Mouse (Mus musculus) hindbrain, embryonic 14.5 days (tissue): ENCODE data around the gene Rnase12. TPM values are rescaled to one million over a fixed set of nuclear protein-coding genes. Genes with fewer than 3 reads are reported as not detected.
"Not testable (repeated sequence)": the region's sequence is repeated elsewhere in the genome, so short reads cannot be mapped to it uniquely, and the experiment has no call there.

ENCODE experiments used
- ATAC-seq: fragments of 200-750 bp; cut with Nextera tagmentation; 2 replicates; pipeline ENCODE4 v1.8.0; 2017; ENCODE audit warnings: moderate number of reproducible peaks, mild to moderate bottlenecking, moderate TSS enrichment, moderate library complexity; ENCODE audit not compliant: low FRiP score
- DNase-seq: peaks from one replicate; pipeline ENCODE4 v3.0.0-alpha.2; 2015; ENCODE audit warnings: low spot score
- H3K27ac ChIP-seq: fragments of 300-500 bp; sonication (generic); 2 replicates; pipeline ENCODE4 v1.5.1; 2014; ENCODE audit warnings: mild to moderate bottlenecking, moderate library complexity
- H3K27me3 ChIP-seq: fragments of 300-500 bp; sonication (generic); 2 replicates; pipeline ENCODE4 v1.6.1; 2014; ENCODE audit warnings: mild to moderate bottlenecking, low read length, mixed read lengths; ENCODE audit not compliant: control insufficient read depth, insufficient read depth
- H3K36me3 ChIP-seq: fragments of 300-500 bp; sonication (generic); replicated peaks from 2 replicates; pipeline ENCODE4 v1.6.1; 2014; ENCODE audit not compliant: control insufficient read depth, insufficient read depth
- H3K4me1 ChIP-seq: fragments of 300-500 bp; sonication (generic); replicated peaks from 2 replicates; pipeline ENCODE4 v1.6.1; 2014; ENCODE audit warnings: antibody characterized with exemption, low read length, mixed read lengths; ENCODE audit not compliant: control insufficient read depth, insufficient read depth
- H3K4me2 ChIP-seq: fragments of 300-500 bp; sonication (generic); replicated peaks from 2 replicates; pipeline ENCODE4 v1.6.1; 2014; ENCODE audit warnings: mild to moderate bottlenecking, moderate library complexity
- H3K4me3 ChIP-seq: fragments of 300-500 bp; sonication (generic); replicated peaks from 2 replicates; pipeline ENCODE4 v1.5.1; 2014; ENCODE audit warnings: mild to moderate bottlenecking, low read length
- H3K9ac ChIP-seq: fragments of 300-500 bp; sonication (generic); 2 replicates; pipeline ENCODE4 v1.6.1; 2014
- H3K9me3 ChIP-seq: fragments of 300-500 bp; sonication (generic); 2 replicates; pipeline ENCODE4 v1.6.1; 2016; ENCODE audit warnings: low read length; ENCODE audit not compliant: control insufficient read depth
- WGBS: fragments of 180-500 bp; shearing (Covaris S2); extraction: QIAGEN DNeasy Blood & Tissue Kit; methylation state at CpG from one replicate; pipeline ENCODE4 v1.1.7; 2014; 5-methylcytosine and 5-hydroxymethylcytosine counted together
- polyA plus RNA-seq: library from polyadenylated mRNA; unstranded; fragments of >200 nt; fragmentation: Nextera tagmentation; extraction: Ambion mirVana; gene quantifications from 2 replicates; pipeline ENCODE4 v1.2.1, GENCODE M21; 2014

Rnase12 gene
- polyA plus RNA-seq, 1 experiment from 2014 or later: not detected

- Histone ChIP-seq H3K9me3 (peaks cover 4% of the 10 kb centered on the region; the same call in 1 of the 2 replicates), H3K4me3 (no peak overlapping the region), H3K4me2 (no peak overlapping the region), H3K9ac (no peak overlapping the region), H3K4me1 (no peaks in the 10 kb centered on the region), H3K36me3 (no peaks in the 10 kb centered on the region), H3K27ac (no peak overlapping the region), H3K27me3 (no peaks in the 10 kb centered on the region)
- no peak for ATAC-seq
- no peak for DNase-seq
- WGBS: 84% methylated on average over 4 of the region's 4 CpGs
Observed at GRCm38 (mm10) chr14:51036214-51036613, 21.2 kb downstream of the Rnase12 start.

- WGBS: 49% methylated on average over 1 of the region's 1 CpGs
- Histone ChIP-seq H3K27ac (no peak overlapping the region), H3K36me3 (no peaks in the 10 kb centered on the region), H3K4me3 (no peak overlapping the region), H3K4me1 (no peaks in the 10 kb centered on the region), H3K9me3 (peaks cover 4% of the 10 kb centered on the region; the same call in 1 of the 2 replicates), H3K4me2 (no peak overlapping the region), H3K9ac (no peak overlapping the region), H3K27me3 (no peaks in the 10 kb centered on the region)
- DNase-seq (no peak), ATAC-seq (no peak)
Observed at GRCm38 (mm10) chr14:51035206-51035605, 22.3 kb downstream of the Rnase12 start.

- Histone ChIP-seq H3K27me3 (no peaks in the 10 kb centered on the region), H3K9me3 (peaks cover 4% of the 10 kb centered on the region; the same call in 1 of the 2 replicates), H3K4me3 (no peak overlapping the region), H3K4me1 (no peaks in the 10 kb centered on the region), H3K27ac (no peak overlapping the region), H3K4me2 (no peak overlapping the region), H3K36me3 (no peaks in the 10 kb centered on the region), H3K9ac (no peak overlapping the region)
- ATAC-seq (no peak), DNase-seq (no peak)
- 62% methylated on average over 3 of the region's 3 CpGs for WGBS
Observed at GRCm38 (mm10) chr14:51027387-51028155, 29.9 kb downstream of the Rnase12 start.

GRCm38 (mm10) chr14:51026391-51027133 lies 30.9 kb downstream of the Rnase12 start:
- peak; percentile 71; the same call in 1 of the 2 replicates for ATAC-seq
- Histone ChIP-seq H3K27me3 (no peaks in the 10 kb centered on the region), H3K36me3 (no peaks in the 10 kb centered on the region), H3K27ac (no peak overlapping the region), H3K9ac (no peak overlapping the region), H3K9me3 (no peaks in the 10 kb centered on the region), H3K4me1 (no peaks in the 10 kb centered on the region), H3K4me2 (no peak overlapping the region), H3K4me3 (no peak overlapping the region)
- WGBS: 38% methylated on average over 5 of the region's 5 CpGs
- DNase-seq: peak; percentile 82

GRCm38 (mm10) chr14:51024820-51025219 lies 32.6 kb downstream of the Rnase12 start:
- DNase-seq (no peak), ATAC-seq (no peak)
- Histone ChIP-seq H3K9me3 (no peaks in the 10 kb centered on the region), H3K36me3 (no peaks in the 10 kb centered on the region), H3K4me3 (no peak overlapping the region), H3K4me1 (no peaks in the 10 kb centered on the region), H3K27me3 (no peaks in the 10 kb centered on the region), H3K9ac (no peak overlapping the region), H3K4me2 (no peak overlapping the region), H3K27ac (no peak overlapping the region)
- WGBS: 81% methylated on average over 1 of the region's 1 CpGs

DNA sequence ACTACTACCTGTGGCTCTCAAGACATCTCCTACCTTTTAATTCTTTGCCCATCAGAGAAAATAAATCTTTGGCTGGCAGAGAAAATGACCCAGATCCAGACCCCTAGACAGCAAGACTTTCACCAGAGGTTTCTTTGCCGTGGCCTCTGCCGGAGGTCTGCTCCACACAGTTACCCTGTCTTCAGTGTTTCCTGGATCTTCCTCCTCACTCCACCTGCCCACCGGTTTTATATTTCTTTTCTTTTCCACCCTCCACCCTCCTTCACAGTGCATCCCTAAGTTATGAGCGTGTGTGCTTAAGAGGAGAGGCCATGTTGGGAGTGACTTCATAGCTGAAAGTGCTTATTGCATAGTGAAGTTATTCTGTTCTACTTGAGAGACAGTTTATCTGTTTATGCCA lies 34.0 kb downstream of the Rnase12 start:
- H3K9ac ChIP-seq: no peak overlapping the region
- no peak overlapping the region for H3K4me2 ChIP-seq
- no peaks in the 10 kb centered on the region for H3K9me3 ChIP-seq
- no peaks in the 10 kb centered on the region for H3K27me3 ChIP-seq
- no peak overlapping the region for H3K4me3 ChIP-seq
- ATAC-seq (no peak), DNase-seq (no peak)
- no peaks in the 10 kb centered on the region for H3K36me3 ChIP-seq
- no peak overlapping the region for H3K27ac ChIP-seq
- WGBS: 84% methylated on average over 4 of the region's 4 CpGs
- no peaks in the 10 kb centered on the region for H3K4me1 ChIP-seq

DNA sequence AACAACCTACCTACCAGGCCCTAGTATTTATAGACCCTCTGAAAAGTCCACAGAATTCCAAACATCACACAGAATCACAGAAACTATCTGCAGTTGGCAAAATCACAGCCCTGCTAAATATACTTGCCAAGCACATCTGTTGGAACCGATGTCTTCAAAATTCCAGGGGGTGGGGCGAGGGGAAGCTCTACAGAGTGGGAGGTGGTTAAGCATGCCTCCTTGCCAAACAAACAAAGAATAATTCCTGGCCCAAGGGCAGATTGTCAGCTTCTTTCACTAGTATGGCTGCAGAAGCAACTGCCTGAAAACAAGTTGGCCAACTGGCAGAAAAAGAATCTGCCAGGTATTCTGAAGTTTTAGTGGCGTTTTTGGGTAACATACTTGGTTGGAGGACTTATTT lies 40.2 kb downstream of the Rnase12 start:
- no peaks in the 10 kb centered on the region for H3K27me3 ChIP-seq
- H3K4me3 ChIP-seq: no peak overlapping the region
- H3K9me3 ChIP-seq: no peaks in the 10 kb centered on the region
- H3K4me2 ChIP-seq: no peak overlapping the region
- no peak for ATAC-seq
- no peaks in the 10 kb centered on the region for H3K36me3 ChIP-seq
- no peak overlapping the region for H3K27ac ChIP-seq
- H3K9ac ChIP-seq: no peak overlapping the region
- no peak for DNase-seq
- WGBS: 83% methylated on average over 3 of the region's 3 CpGs
- no peaks in the 10 kb centered on the region for H3K4me1 ChIP-seq

DNA sequence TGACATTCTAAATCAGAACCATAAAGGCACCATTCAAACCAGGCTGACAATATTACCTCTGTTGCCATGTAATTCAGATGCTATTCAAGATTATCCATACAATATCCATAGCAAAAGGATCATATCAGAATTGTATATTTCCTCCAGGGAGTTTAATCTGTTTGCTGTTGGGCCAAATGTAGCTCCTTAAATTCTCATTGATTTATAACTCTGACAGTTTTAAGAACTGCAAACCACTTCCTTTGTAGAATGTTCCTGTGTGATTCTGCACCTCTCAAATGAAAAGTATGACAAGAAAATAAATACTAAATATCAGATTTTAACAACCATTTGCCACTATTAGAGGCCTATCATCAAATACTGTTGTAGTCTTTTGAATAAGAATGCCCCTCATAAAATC lies 41.7 kb downstream of the Rnase12 start:
- Histone ChIP-seq H3K4me1 (no peaks in the 10 kb centered on the region), H3K4me2 (no peak overlapping the region), H3K36me3 (no peaks in the 10 kb centered on the region), H3K4me3 (no peak overlapping the region), H3K9ac (no peak overlapping the region), H3K27me3 (no peaks in the 10 kb centered on the region), H3K9me3 (no peaks in the 10 kb centered on the region), H3K27ac (no peak overlapping the region)
- DNase-seq (no peak), ATAC-seq (no peak)

GRCm38 (mm10) chr14:51014724-51015123 lies 42.7 kb downstream of the Rnase12 start:
- H3K27ac ChIP-seq, H3K4me3 ChIP-seq, ATAC-seq, DNase-seq, H3K4me2 ChIP-seq, H3K4me1 ChIP-seq, H3K27me3 ChIP-seq, H3K9ac ChIP-seq, H3K36me3 ChIP-seq, H3K9me3 ChIP-seq: not testable (repeated sequence)
- WGBS: 87% methylated on average over 3 of the region's 3 CpGs
